Comparison of ENCODE assay signal across 17 mouse cellular contexts in genomic region chr8:106147868-106148565, GRCm38 (mm10). TPM values are rescaled to one million over a fixed set of nuclear protein-coding genes. Genes with fewer than 3 reads are reported as not detected.
A peak's percentile ranks its signal among the peaks of the same experiment; 100 is the strongest.
DNase-seq lines count a peak whose midpoint lies in the region; ATAC-seq and TF ChIP-seq lines count a peak whose summit lies in the region.
"Had no signal": no experiment of that assay in that cellular context is flagged by ENCODE, and none has a peak within 500 bp of the region (broad histone marks: within the 10 kb centered on the region; RNA-seq: fewer than 3 reads in every experiment).

No protein-coding gene starts in this region.

- 80% methylated on average over 6 of the region's 6 CpGs for WGBS in kidney, embryonic 16.5 days

- intact Hi-C loops in left cerebral cortex, adult 2 months (cut with DNase I): no loop called here

- H3K27me3 ChIP-seq in kidney, embryonic 16.5 days (ENCODE audit: insufficient read depth, low read length): no peaks in the 10 kb centered on the region
- H3K27me3 ChIP-seq in MEL (ENCODE audit: control insufficient read depth in 1 of 2, insufficient read depth in 2 of 2, low read length in 2 of 2): no peaks in the 10 kb centered on the region
- H3K27me3 ChIP-seq: CH12.LX; embryonic facial prominence, embryonic 15.5 days; forebrain, embryonic 15.5 days; limb, embryonic 15.5 days; megakaryocyte, embryonic 14.5 days; stomach, embryonic 15.5 days had no signal

- H3K27ac ChIP-seq in kidney, embryonic 16.5 days (ENCODE audit: low read length): no peak overlapping the region
- no peak overlapping the region for H3K27ac ChIP-seq in MEL (ENCODE audit: control insufficient read depth, low read depth, low read length)
- H3K27ac ChIP-seq in bone marrow macrophage, adult 2 months (ENCODE audit: insufficient read depth, low read depth, low read length): peak overlapping the region; percentile 99
- H3K27ac ChIP-seq in left cerebral cortex, adult 2 months: no peak overlapping the region
- H3K27ac ChIP-seq: embryonic facial prominence, embryonic 15.5 days; forebrain, embryonic 15.5 days; limb, embryonic 15.5 days; stomach, embryonic 15.5 days had no signal

- ATAC-seq in kidney, embryonic 16.5 days (ENCODE audit: low FRiP score, low TSS enrichment): no peak
- ATAC-seq: forebrain, embryonic 15.5 days; inflammation-experienced regulatory T-cells, adult 6 months had no signal

- TF ChIP-seq POLR2A in MEL (IDR thresholded peaks at IDR 0.05; ENCODE audit: control insufficient read depth in 1 of 2, insufficient read depth in 1 of 2, low read depth in 1 of 2, low read length in 2 of 2, poor library complexity in 1 of 2): no peak
- TF ChIP-seq POLR2A in bone marrow macrophage, adult 2 months (IDR thresholded peaks at IDR 0.05; ENCODE audit: borderline replicate concordance, low read depth, low read length): no peak

- peak; percentile 69 for DNase-seq in kidney, adult 9 months
- DNase-seq in 3134 (ENCODE audit: extremely low read depth, insufficient read length, low spot score) (peak; percentile 78), MEL (ENCODE audit: low read depth, low spot score) (no peak)
- DNase-seq in left cerebral cortex, adult 2 months (ENCODE audit: extremely low spot score in 1 of 2, low spot score in 2 of 2): no peak
- no peak for DNase-seq in cerebellum, adult 9-11 months
- no peak for DNase-seq in neural tube, embryonic 10.5 days (ENCODE audit: extremely low spot score, low spot score)
- DNase-seq: kidney, postnatal 14 days had no signal

- H3K4me2 ChIP-seq in kidney, embryonic 16.5 days (replicated peaks; ENCODE audit: low read depth, low read length): no peak overlapping the region
- H3K4me2 ChIP-seq: embryonic facial prominence, embryonic 15.5 days; forebrain, embryonic 15.5 days; limb, embryonic 15.5 days; stomach, embryonic 15.5 days had no signal

- TF ChIP-seq RAD21 in MEL (IDR thresholded peaks at IDR 0.05; ENCODE audit: low read depth, low read length): no peak

- H3K36me3 ChIP-seq in kidney, embryonic 16.5 days (ENCODE audit: insufficient read depth, low read length): no peaks in the 10 kb centered on the region
- peaks cover 0 to 23% of the 10 kb centered on the region in 2 experiments; a peak in 2 of 4 replicates for H3K36me3 ChIP-seq in MEL (ENCODE audit: control insufficient read depth in 1 of 2, insufficient read depth in 2 of 2, low read length in 2 of 2)
- H3K36me3 ChIP-seq: forebrain, embryonic 15.5 days; stomach, embryonic 15.5 days had no signal

- peaks cover 18% of the 10 kb centered on the region for H3K4me1 ChIP-seq in kidney, embryonic 16.5 days (ENCODE audit: insufficient read depth, low read length)
- H3K4me1 ChIP-seq in MEL (ENCODE audit: control insufficient read depth in 1 of 2, insufficient read depth in 2 of 2, low read length in 2 of 2): peaks cover 0 to 26% of the 10 kb centered on the region in 2 experiments; a peak in 3 of 4 replicates
- H3K4me1 ChIP-seq in bone marrow macrophage, adult 2 months (ENCODE audit: control insufficient read depth, insufficient read depth, low read length): peaks cover 51% of the 10 kb centered on the region

- no peak overlapping the region for H3K4me3 ChIP-seq in kidney, embryonic 16.5 days (ENCODE audit: low read length)
- H3K4me3 ChIP-seq in MEL (ENCODE audit: control insufficient read depth in 1 of 2, insufficient read depth in 1 of 2, low read depth in 2 of 2, low read length in 2 of 2): no peak overlapping the region
- H3K4me3 ChIP-seq in bone marrow macrophage, adult 2 months (ENCODE audit: insufficient read depth, low read length): no peak overlapping the region
- no peak overlapping the region for H3K4me3 ChIP-seq in left cerebral cortex, adult 2 months
- H3K4me3 ChIP-seq: embryonic facial prominence, embryonic 15.5 days; forebrain, embryonic 15.5 days; limb, embryonic 15.5 days; megakaryocyte, embryonic 14.5 days; stomach, embryonic 15.5 days had no signal

- no peak overlapping the region for H3K9ac ChIP-seq in kidney, embryonic 16.5 days (replicated peaks; ENCODE audit: low read length)
- H3K9ac ChIP-seq in MEL (ENCODE audit: control insufficient read depth, low read depth, low read length, poor library complexity, severe bottlenecking): no peak overlapping the region
- H3K9ac ChIP-seq: embryonic facial prominence, embryonic 15.5 days; forebrain, embryonic 15.5 days; limb, embryonic 15.5 days; stomach, embryonic 15.5 days had no signal

- no peaks in the 10 kb centered on the region for H3K9me3 ChIP-seq in kidney, embryonic 16.5 days (ENCODE audit: low read length)
- H3K9me3 ChIP-seq in MEL (replicated peaks; ENCODE audit: insufficient read depth, low read length): no peaks in the 10 kb centered on the region
- H3K9me3 ChIP-seq: embryonic facial prominence, embryonic 15.5 days; forebrain, embryonic 15.5 days; limb, embryonic 15.5 days; megakaryocyte, embryonic 14.5 days; stomach, embryonic 15.5 days had no signal

- no peak for TF ChIP-seq CTCF in MEL (IDR thresholded peaks at IDR 0.05 in 2 of 3, conservative IDR thresholded peaks at IDR 0.05 in 1 of 3; ENCODE audit: control insufficient read depth in 1 of 3, insufficient read depth in 1 of 3, low read depth in 2 of 3, low read length in 3 of 3, poor library complexity in 1 of 3, severe bottlenecking in 1 of 3)
- no peak for TF ChIP-seq CTCF in bone marrow macrophage, adult 2 months (IDR thresholded peaks at IDR 0.05; ENCODE audit: low read depth, low read length)
- no peak for TF ChIP-seq CTCF in left cerebral cortex, adult 2 months (IDR thresholded peaks at IDR 0.05)

- no peak for TF ChIP-seq EP300 in MEL (IDR thresholded peaks at IDR 0.05; ENCODE audit: low read depth in 1 of 2, low read length in 2 of 2)

- peaks cover 2% of the 10 kb centered on the region; the same call in 1 of the 2 replicates for H3K79me2 ChIP-seq in MEL (ENCODE audit: control insufficient read depth, insufficient read depth, low read length, poor library complexity)

TF ChIP-seq in MEL, 35 proteins besides CTCF, POLR2A, EP300 and RAD21:
- peak; percentile 68 for TF ChIP-seq ZNF384 (IDR thresholded peaks at IDR 0.05; ENCODE audit: low read depth, low read length)
- TF ChIP-seq KAT2A (conservative IDR thresholded peaks at IDR 0.05; ENCODE audit: low read depth, low read length): no peak

RNA-seq across cellular contexts. Expression of gene Pla2g15, which starts 2.2 kb away (rescaled TPM):
- 14.9 and 15.6 TPM in 2 replicates for polyA plus RNA-seq in kidney, embryonic 16.5 days (2015; fragmentation: Nextera tagmentation; extraction: Ambion mirVana)
- total RNA-seq in MEL (2012; rRNA removed): 4.0 and 6.2 TPM in 2 replicates
- polyA plus RNA-seq in MEL (2012; ENCODE audit: insufficient read depth in 1 of 2, insufficient read length in 2 of 2, low read depth in 1 of 2, low replicate concordance in 2 of 2, missing spikeins in 1 of 2): 1 to 10 TPM in 1 of 2 experiments, not detected in 1; 9.4 TPM
- 144 and 153 TPM in 2 replicates for polyA plus RNA-seq in bone marrow macrophage, adult 2 months (2012; ENCODE audit: insufficient read depth, insufficient read length, missing spikeins)
- total RNA-seq in left cerebral cortex, adult 2 months (2021): 10 to 100 TPM; 24.4 to 24.8 TPM

RNA-seq across cellular contexts. Expression of gene Esrp2, which starts 11.2 kb away (rescaled TPM):
- polyA plus RNA-seq in kidney, embryonic 16.5 days (2015; fragmentation: Nextera tagmentation; extraction: Ambion mirVana): 24.3 and 28.5 TPM in 2 replicates
- 1.3 and 2.3 TPM in 2 replicates for total RNA-seq in MEL (2012; rRNA removed)
- polyA plus RNA-seq in MEL (2012; ENCODE audit: insufficient read depth in 1 of 2, insufficient read length in 2 of 2, low read depth in 1 of 2, low replicate concordance in 2 of 2, missing spikeins in 1 of 2): 1 to 10 TPM in 1 of 2 experiments, not detected in 1; 4.5 TPM
- not detected in 2 replicates for polyA plus RNA-seq in bone marrow macrophage, adult 2 months (2012; ENCODE audit: insufficient read depth, insufficient read length, missing spikeins)
- under 1 TPM in 1 of 2 experiments, not detected in 1; 0.41 TPM for total RNA-seq in left cerebral cortex, adult 2 months (2021)
- total RNA-seq: hematopoietic stem cell, adult 5-6 weeks had no signal

RNA-seq across cellular contexts. Expression of gene Slc7a6, which starts 20.6 kb away (rescaled TPM):
- 49.9 and 52.4 TPM in 2 replicates for polyA plus RNA-seq in kidney, embryonic 16.5 days (2015; fragmentation: Nextera tagmentation; extraction: Ambion mirVana)
- total RNA-seq in MEL (2012; rRNA removed): 26.2 and 34.4 TPM in 2 replicates
- 10 to 100 TPM in 1 of 2 experiments, not detected in 1; 48.2 TPM for polyA plus RNA-seq in MEL (2012; ENCODE audit: insufficient read depth in 1 of 2, insufficient read length in 2 of 2, low read depth in 1 of 2, low replicate concordance in 2 of 2, missing spikeins in 1 of 2)
- 8.3 and 9.4 TPM in 2 replicates for polyA plus RNA-seq in bone marrow macrophage, adult 2 months (2012; ENCODE audit: insufficient read depth, insufficient read length, missing spikeins)
- total RNA-seq in left cerebral cortex, adult 2 months (2021): 10 to 100 TPM; 24.9 to 26.5 TPM

Comparison
In these comparisons a context has a peak if more than half of its experiments do, and no peak if none do; other contexts are left out.
1. DNase-seq: peak in kidney, adult 9 months (single experiment) and 3134 (single experiment); none in MEL (single experiment), left cerebral cortex, adult 2 months (0 of 2), cerebellum, adult 9-11 months (single experiment) and neural tube, embryonic 10.5 days (single experiment).